Mouse (Mus musculus) cerebellum, adult 8-10 months (tissue): ENCODE measurements at regions not wholly inside any gene's neighbourhood (a gene's known extent, or its start where the extent isn't known, plus 50 kb on each side); places are given as distances from the start of the nearest gene placed in this dataset.

Experiments
- DNase-seq: peaks from one replicate; pipeline ENCODE4 v3.0.0; 2022

DNA sequence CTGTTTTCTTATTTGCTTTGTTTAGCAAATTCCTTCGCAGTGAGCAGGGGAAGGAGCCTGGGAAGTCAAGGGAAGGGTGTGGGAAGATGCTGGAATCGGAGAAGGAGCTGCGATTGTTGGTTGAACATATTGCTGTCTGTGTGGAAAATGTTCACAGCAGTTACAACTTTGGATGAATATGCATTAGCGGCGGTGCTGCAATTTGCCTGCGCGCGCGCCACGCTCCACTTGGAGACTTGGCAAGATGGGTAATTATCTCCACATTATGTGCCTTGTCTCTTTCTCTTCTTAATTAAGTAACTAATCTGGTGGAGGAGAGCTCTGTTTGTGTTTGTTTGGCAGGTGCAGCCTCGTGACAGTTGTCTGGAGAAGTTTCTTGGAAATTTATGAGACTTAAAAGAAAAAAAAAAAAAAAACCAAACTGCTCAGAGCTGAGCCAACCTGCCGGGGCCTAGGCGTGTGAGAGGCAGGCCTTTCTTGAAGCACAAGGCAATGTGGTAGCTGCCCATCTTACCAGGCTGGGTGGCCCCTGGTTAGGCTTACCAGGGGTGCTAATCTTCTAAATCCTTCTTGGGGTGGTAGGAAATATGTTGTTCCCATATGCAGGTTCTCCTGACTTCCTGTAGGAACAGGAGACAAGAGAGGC lies 279.2 kb upstream of the Tle3 start:
- DNase-seq, result no peak

DNA sequence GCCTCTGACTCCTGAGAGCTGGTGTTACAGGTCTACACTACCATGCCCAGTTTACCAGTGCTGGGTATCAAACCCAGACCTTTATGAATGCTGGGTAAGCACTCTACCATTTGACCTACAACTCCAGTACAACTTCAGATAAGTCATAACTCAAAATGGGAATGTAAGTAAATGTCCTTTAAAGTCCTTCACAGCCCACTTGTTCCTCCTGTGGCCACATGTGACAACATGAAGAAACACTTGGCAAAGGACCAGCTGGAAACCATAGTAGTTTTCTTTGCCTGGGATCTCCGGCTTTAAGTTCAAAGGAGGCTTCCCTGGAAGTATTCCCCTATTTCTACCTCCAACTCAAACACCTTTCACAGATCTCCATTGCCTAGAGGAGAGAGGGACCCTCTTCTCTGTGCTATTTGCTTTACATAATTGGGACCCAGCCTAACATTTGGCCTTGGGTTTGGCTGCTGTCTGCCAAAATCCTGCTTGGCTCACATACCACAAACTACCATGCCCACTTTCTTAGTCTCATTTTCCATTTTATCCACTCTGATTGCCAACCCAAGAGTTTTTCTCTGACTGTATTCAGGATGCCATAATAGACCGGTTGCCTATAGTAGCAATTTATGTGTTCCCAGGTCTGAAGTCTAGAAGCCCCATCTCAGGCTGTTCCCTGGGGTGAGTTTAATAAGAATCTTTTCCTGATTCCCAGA lies 276.9 kb upstream of the Tle3 start:
- DNase-seq, result no peak

GRCm38 (mm10) chr9:61101741-61102450 lies 270.3 kb upstream of the Tle3 start:
- peak; percentile 15 for DNase-seq

DNA sequence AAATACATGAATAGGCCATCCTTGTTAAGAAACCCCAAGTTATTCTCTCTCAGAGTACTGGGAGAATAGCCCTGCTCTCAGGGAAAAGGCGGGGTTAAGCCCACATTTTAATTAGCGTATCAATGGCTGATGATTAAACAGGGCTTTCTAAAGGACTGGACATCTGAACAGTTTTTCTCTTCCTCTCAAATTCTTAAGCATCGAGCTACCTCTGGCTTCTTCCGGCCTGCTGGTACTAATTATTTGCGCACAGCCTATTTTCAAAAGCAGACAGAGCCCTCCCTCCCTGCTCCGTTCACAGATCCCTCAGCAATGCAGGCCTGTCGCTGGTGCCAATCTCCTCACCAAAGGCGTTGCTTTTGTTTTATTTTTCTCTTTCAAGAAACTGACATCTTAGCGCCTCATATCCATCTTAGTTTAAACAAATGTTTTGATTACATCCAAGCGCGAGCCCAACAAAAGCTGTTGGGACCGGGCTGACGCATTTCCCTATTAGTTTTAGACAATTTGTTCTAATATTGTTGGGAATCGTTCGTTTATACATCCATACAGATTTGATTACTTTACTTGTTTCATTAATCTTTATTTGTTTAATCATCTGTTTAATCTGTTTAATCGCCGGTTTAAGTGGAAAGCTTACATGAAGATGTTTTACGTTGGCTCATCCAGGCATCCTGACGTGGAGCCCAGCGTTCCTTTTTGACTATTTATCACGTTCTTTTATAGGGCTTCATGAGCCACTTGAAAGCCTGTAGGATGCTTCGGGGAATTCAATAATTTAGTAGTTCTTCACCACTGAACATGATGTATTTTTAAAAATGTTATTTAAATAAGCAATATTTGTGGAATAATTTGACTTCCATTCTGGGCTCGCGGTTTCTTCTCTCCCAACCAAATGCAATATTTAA lies 269.5 kb upstream of the Tle3 start:
- no peak for DNase-seq

DNA sequence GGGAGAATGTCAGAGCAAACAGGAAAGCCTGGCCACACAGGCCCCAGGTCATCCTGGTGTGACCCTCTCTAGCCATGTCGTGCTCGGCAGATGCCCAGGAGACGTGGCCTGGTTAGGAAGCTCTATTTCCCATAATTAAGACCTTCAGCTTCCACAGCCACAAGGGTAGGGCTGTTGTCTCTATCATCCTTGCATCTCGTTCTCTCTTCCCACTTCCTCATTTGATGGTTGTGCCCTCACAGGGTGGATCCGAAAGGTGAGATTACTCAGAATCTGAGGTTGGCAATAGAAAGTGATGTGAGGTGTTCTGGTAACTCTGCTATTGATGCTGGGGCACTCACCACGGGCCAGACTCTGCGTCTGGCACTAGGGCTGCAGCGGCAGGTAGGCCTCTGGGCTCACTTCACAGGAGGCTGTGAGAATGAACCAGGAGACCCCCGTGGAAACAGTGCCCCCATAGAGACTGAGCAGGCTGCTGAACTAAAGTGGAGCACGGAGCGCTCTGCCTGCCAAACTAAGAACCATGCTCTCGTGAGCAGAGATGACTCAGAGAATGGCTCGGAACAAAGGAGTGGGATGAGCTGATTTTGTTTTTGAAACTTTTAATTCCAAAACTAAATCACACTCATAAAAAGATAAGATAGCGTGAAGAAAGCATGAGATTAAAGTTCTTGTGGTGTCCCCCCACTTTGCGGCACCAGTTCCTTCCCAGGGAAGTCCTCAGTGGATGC lies 266.5 kb upstream of the Tle3 start:
- DNase-seq, result no peak

GRCm38 (mm10) chr9:61109519-61110285 lies 262.5 kb upstream of the Tle3 start:
- DNase-seq, result no peak

- DNase-seq, result no peak
Measured at GRCm38 (mm10) chr9:61111206-61111605, 261.0 kb upstream of the Tle3 start.

- DNase-seq, result no peak
Measured at GRCm38 (mm10) chr9:61111733-61112415, 260.3 kb upstream of the Tle3 start.

DNA sequence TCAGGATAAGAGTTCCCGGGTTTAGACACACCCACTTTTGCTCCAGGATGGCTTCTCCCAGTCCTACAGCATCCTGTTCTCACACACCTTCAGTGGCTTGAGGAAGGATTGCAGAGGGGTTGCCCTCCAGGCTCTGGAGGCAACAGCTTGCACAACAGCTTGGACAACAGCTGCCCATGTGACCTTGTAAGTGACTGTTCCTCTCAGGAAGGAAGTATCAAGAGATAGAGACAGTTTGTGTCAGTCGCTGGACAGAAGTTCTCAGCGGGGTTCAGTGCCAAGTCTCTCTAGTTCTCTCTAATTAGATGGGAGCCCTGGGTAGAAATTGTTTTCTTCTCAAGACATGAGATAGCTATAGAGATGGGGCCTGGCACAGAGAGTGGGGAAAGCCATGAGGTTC lies 252.9 kb upstream of the Tle3 start:
- no peak for DNase-seq

- DNase-seq, result no peak
Measured at GRCm38 (mm10) chr9:61120531-61120930, 251.6 kb upstream of the Tle3 start.

DNA sequence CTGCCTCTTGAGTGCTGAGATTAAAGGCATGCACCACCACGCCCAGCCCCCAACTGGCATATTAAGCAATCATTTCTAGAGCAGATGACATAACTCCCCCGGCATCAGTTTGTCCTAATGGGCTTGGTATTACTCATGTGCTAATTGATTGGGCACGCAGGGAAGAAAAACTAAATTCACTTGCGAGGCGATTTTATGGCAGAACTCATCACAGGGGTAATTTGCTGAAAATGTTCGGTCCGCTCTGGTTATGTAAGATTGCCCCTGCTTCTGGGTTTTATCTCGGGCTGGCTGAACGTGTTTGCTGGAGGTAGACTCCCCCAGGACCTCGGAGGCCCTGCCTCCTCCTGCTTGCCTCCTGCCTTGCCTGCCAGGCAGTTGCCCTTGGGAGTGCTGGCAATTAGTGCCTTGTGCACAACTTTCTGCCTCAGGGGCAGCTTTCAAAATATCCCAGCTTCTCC lies 251.2 kb upstream of the Tle3 start:
- DNase-seq, result no peak

DNA sequence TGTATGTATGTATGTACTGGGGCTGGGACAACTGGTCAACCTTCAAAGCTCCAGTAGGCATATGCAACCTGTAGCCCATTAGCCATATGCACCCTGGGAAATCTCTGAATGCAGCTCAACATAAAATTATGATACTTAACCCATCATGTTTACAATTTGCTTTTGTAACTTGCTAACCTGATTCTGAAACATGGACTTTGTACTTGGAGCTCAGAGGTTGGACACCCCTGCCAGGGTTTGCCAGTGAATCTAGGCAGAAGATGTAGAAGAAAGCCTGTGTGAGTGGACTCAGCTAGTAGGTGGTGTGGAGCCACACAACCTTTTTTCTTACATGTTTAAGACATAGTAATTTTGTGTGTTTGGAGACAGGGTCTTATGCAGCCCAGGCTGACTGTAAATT lies 248.7 kb upstream of the Tle3 start:
- no peak for DNase-seq

- DNase-seq, result no peak
Measured at GRCm38 (mm10) chr9:61125769-61126168, 246.4 kb upstream of the Tle3 start.

- DNase-seq, result no peak
Measured at GRCm38 (mm10) chr9:61128077-61128476, 244.1 kb upstream of the Tle3 start.

DNA sequence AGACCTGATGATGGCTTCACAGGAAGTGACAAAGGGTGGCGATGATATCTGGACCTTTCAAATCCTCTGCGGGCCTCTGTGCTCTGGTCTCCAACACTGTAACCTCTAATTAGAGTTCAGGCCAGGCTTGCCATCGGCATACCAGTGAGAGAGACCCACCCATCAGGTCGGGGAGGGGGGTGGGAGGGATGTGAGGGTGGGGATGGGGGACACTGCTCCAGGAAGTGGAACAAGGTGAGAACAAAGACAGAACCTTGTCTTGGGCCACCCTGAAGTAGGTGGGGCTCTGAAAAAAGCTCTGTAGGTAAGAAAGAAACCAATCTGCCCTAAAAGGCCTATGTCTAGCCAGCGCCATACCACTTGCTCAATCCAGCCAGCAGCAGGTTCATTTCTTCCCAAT lies 243.0 kb upstream of the Tle3 start:
- DNase-seq, result no peak

- no peak for DNase-seq
Measured at GRCm38 (mm10) chr9:61130877-61131276, 241.3 kb upstream of the Tle3 start.

GRCm38 (mm10) chr9:61135263-61135882 lies 236.8 kb upstream of the Tle3 start:
- DNase-seq, result no peak

DNA sequence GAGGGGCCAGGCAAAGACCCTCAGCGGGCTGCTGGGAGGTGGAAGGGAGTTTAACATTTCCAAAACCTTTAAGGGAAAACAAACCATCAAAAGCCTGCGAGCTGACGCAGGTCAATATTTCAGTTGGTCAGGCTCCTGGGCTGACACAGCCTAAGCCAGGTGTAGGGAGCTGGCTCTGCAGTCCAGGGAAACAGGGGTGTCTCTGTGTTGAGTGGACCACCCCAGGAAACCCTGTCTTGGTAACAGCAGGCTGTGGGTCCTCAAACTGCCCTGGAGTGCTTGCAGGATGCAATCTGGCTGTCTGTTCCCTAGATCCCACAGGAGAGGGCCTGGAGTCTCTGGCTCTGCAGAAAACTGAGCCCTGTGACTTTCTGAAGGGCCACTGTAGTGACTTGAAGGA lies 236.2 kb upstream of the Tle3 start:
- DNase-seq, result no peak

DNA sequence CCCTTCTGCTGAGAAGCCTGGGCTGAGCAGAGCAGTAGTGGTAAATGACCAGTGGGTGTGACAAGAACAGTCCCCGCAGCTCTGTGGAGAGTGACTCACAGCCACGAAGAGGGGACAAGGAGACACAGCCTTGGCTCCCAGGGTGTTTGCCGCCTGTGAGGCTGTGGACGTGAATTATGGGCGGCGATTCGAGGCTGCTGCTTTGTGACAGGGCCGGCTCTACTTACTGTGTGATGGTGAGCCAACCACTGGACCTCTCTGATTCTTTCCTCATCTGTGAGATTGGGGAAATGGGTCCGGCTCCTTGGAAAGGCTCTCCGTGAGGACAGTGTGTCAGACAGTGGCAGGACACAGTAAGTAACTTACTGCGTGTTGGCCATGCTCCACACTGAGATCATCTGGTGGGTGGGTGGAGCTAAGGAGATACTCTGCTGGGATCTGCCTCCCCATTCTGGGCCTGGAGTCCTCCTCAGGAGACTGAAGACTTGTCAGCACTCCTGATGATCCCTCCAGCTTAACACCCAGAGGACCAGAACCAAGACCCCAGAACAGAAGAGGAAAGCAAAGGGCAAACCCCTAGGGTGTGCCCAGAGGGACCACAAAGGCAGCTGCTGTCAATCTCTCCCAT lies 233.3 kb upstream of the Tle3 start:
- no peak for DNase-seq

- no peak for DNase-seq
Measured at GRCm38 (mm10) chr9:61143101-61143500, 229.1 kb upstream of the Tle3 start.
